Mouse (Mus musculus): Measurements from ENCODE around the gene Pttg1ip. TPM values are rescaled to one million over a fixed set of nuclear protein-coding genes. Genes with fewer than 3 reads are reported as not detected.

The Pttg1ip gene
- polyA plus RNA-seq, 1 experiment from 2014 or later: 152 TPM

GRCm38 (mm10) chr10:77573162-77573561, 8.4 kb upstream of the Pttg1ip start:
- H3K9ac ChIP-seq: no peak overlapping the region
- no peak overlapping the region for H3K27ac ChIP-seq
- H3K27me3 ChIP-seq: no peaks in the 10 kb centered on the region
- no peak for ATAC-seq (replicated peaks; ENCODE audit: low FRiP score)
- peaks cover 25% of the 10 kb centered on the region for H3K4me1 ChIP-seq
- H3K36me3 ChIP-seq: no peaks in the 10 kb centered on the region
- no peaks in the 10 kb centered on the region for H3K9me3 ChIP-seq (replicated peaks)
- H3K4me2 ChIP-seq: no peak overlapping the region
- WGBS: 52% methylated on average over 1 of the region's 1 CpGs
- H3K4me3 ChIP-seq (replicated peaks): no peak overlapping the region

- Histone ChIP-seq H3K9me3 (replicated peaks) (no peaks in the 10 kb centered on the region), H3K4me2 (no peak overlapping the region), H3K9ac (no peak overlapping the region), H3K4me1 (peaks cover 28% of the 10 kb centered on the region), H3K27me3 (no peaks in the 10 kb centered on the region), H3K27ac (no peak overlapping the region), H3K36me3 (no peaks in the 10 kb centered on the region), H3K4me3 (replicated peaks) (no peak overlapping the region)
- 64% methylated on average over 10 of the region's 10 CpGs for WGBS
- no peak for ATAC-seq (replicated peaks; ENCODE audit: low FRiP score)
Observed at GRCm38 (mm10) chr10:77580027-77580920, 1.2 kb upstream of the Pttg1ip start.

GRCm38 (mm10) chr10:77581023-77581407, 505 bp upstream of the Pttg1ip start:
- Histone ChIP-seq H3K4me3 (replicated peaks) (peak overlapping the region; percentile 82), H3K36me3 (no peaks in the 10 kb centered on the region), H3K4me1 (peaks cover 28% of the 10 kb centered on the region), H3K9me3 (replicated peaks) (no peaks in the 10 kb centered on the region), H3K27me3 (no peaks in the 10 kb centered on the region), H3K9ac (peak overlapping the region; percentile 44; the same call in 1 of the 2 replicates), H3K27ac (peak overlapping the region; percentile 97), H3K4me2 (peak overlapping the region; percentile 70)
- 0 out of 2 replicates have a peak, but pooled peaks have one; percentile 6 for ATAC-seq (replicated peaks; ENCODE audit: low FRiP score)
- WGBS: 8% methylated on average over 8 of the region's 8 CpGs

GRCm38 (mm10) chr10:77582285-77582618, 732 bp downstream of the Pttg1ip start:
- Histone ChIP-seq H3K4me2 (peak overlapping the region; percentile 70), H3K27me3 (no peaks in the 10 kb centered on the region), H3K36me3 (peaks cover 5% of the 10 kb centered on the region; the same call in 1 of the 2 replicates), H3K4me1 (peaks cover 28% of the 10 kb centered on the region), H3K4me3 (replicated peaks) (peak overlapping the region; percentile 82), H3K27ac (peak overlapping the region; percentile 97), H3K9me3 (replicated peaks) (no peaks in the 10 kb centered on the region), H3K9ac (peak overlapping the region; percentile 90)
- 6% methylated on average over 8 of the region's 8 CpGs for WGBS
- ATAC-seq (replicated peaks; ENCODE audit: low FRiP score): peak; percentile 2

GRCm38 (mm10) chr10:77583795-77584422, 2.4 kb downstream of the Pttg1ip start:
- Histone ChIP-seq H3K9ac (no peak overlapping the region), H3K4me1 (peaks cover 42% of the 10 kb centered on the region), H3K4me2 (peak overlapping the region; percentile 70), H3K9me3 (replicated peaks) (no peaks in the 10 kb centered on the region), H3K27me3 (no peaks in the 10 kb centered on the region), H3K36me3 (peaks cover 19% of the 10 kb centered on the region), H3K27ac (peak overlapping the region; percentile 59), H3K4me3 (replicated peaks) (no peak overlapping the region)
- 38% methylated on average over 10 of the region's 10 CpGs for WGBS
- no peak for ATAC-seq (replicated peaks; ENCODE audit: low FRiP score)

GRCm38 (mm10) chr10:77586637-77587036, 5.1 kb downstream of the Pttg1ip start:
- H3K4me2 ChIP-seq: no peak overlapping the region
- no peaks in the 10 kb centered on the region for H3K27me3 ChIP-seq

GRCm38 (mm10) chr10:77587091-77587775, 5.7 kb downstream of the Pttg1ip start:
- H3K9ac ChIP-seq: no peak overlapping the region
- no peak for ATAC-seq (replicated peaks; ENCODE audit: low FRiP score)
- 82% methylated on average over 6 of the region's 6 CpGs for WGBS
- no peak overlapping the region for H3K4me3 ChIP-seq (replicated peaks)
- no peak overlapping the region for H3K4me2 ChIP-seq
- no peaks in the 10 kb centered on the region for H3K9me3 ChIP-seq (replicated peaks)
- peaks cover 54% of the 10 kb centered on the region for H3K4me1 ChIP-seq
- H3K27me3 ChIP-seq: no peaks in the 10 kb centered on the region
- no peak overlapping the region for H3K27ac ChIP-seq
- peaks cover 43% of the 10 kb centered on the region for H3K36me3 ChIP-seq

More at GRCm38 (mm10) chr10:77586637-77587036, 5.1 kb downstream of the Pttg1ip start:
- no peaks in the 10 kb centered on the region for H3K9me3 ChIP-seq (replicated peaks)
- peaks cover 54% of the 10 kb centered on the region for H3K4me1 ChIP-seq
- H3K4me3 ChIP-seq (replicated peaks): no peak overlapping the region
- no peak for ATAC-seq (replicated peaks; ENCODE audit: low FRiP score)
- H3K9ac ChIP-seq: no peak overlapping the region
- peaks cover 37% of the 10 kb centered on the region for H3K36me3 ChIP-seq
- no peak overlapping the region for H3K27ac ChIP-seq
- 96% methylated on average over 3 of the region's 3 CpGs for WGBS

- no peaks in the 10 kb centered on the region for H3K27me3 ChIP-seq
- no peak overlapping the region for H3K4me2 ChIP-seq
- H3K36me3 ChIP-seq: peaks cover 51% of the 10 kb centered on the region
- ATAC-seq (replicated peaks; ENCODE audit: low FRiP score): no peak
- peaks cover 46% of the 10 kb centered on the region for H3K4me1 ChIP-seq
- no peak overlapping the region for H3K9ac ChIP-seq
- no peak overlapping the region for H3K27ac ChIP-seq
- H3K9me3 ChIP-seq (replicated peaks): no peaks in the 10 kb centered on the region
- H3K4me3 ChIP-seq (replicated peaks): no peak overlapping the region
- WGBS: 91% methylated on average over 2 of the region's 2 CpGs
Observed at GRCm38 (mm10) chr10:77588036-77588435, 6.5 kb downstream of the Pttg1ip start.

- WGBS: 78% methylated on average over 7 of the region's 7 CpGs
- Histone ChIP-seq H3K4me3 (replicated peaks) (no peak overlapping the region), H3K9ac (no peak overlapping the region), H3K4me2 (no peak overlapping the region), H3K27me3 (no peaks in the 10 kb centered on the region), H3K9me3 (replicated peaks) (no peaks in the 10 kb centered on the region), H3K27ac (peak overlapping the region; percentile 65), H3K36me3 (peaks cover 62% of the 10 kb centered on the region), H3K4me1 (peaks cover 35% of the 10 kb centered on the region)
- no peak for ATAC-seq (replicated peaks; ENCODE audit: low FRiP score)
Observed at GRCm38 (mm10) chr10:77589117-77589516, 7.6 kb downstream of the Pttg1ip start.

GRCm38 (mm10) chr10:77589749-77590148, 8.2 kb downstream of the Pttg1ip start:
- H3K4me1 ChIP-seq: peaks cover 34% of the 10 kb centered on the region
- H3K9me3 ChIP-seq (replicated peaks): no peaks in the 10 kb centered on the region; the same call in 1 of the 2 replicates
- no peak overlapping the region for H3K4me3 ChIP-seq (replicated peaks)
- no peak overlapping the region for H3K9ac ChIP-seq
- 78% methylated on average over 8 of the region's 8 CpGs for WGBS
- H3K4me2 ChIP-seq: no peak overlapping the region
- H3K27me3 ChIP-seq: no peaks in the 10 kb centered on the region
- H3K36me3 ChIP-seq: peaks cover 69% of the 10 kb centered on the region
- 0 out of 2 replicates have a peak overlapping the region, but pooled peaks have one; percentile 65 for H3K27ac ChIP-seq
- ATAC-seq (replicated peaks; ENCODE audit: low FRiP score): no peak

GRCm38 (mm10) chr10:77590812-77591211, 9.3 kb downstream of the Pttg1ip start:
- ATAC-seq (replicated peaks; ENCODE audit: low FRiP score): peak; percentile 60
- 45% methylated on average over 6 of the region's 6 CpGs for WGBS
- Histone ChIP-seq H3K9ac (no peak overlapping the region), H3K4me1 (peaks cover 34% of the 10 kb centered on the region), H3K9me3 (replicated peaks) (no peaks in the 10 kb centered on the region; the same call in 1 of the 2 replicates), H3K4me3 (replicated peaks) (no peak overlapping the region), H3K4me2 (no peak overlapping the region), H3K27ac (peak overlapping the region; percentile 7), H3K36me3 (peaks cover 79% of the 10 kb centered on the region), H3K27me3 (no peaks in the 10 kb centered on the region)

GRCm38 (mm10) chr10:77591546-77591945, 10.0 kb downstream of the Pttg1ip start:
- no peak overlapping the region for H3K4me3 ChIP-seq (replicated peaks)
- H3K9me3 ChIP-seq (replicated peaks): no peaks in the 10 kb centered on the region; the same call in 1 of the 2 replicates
- peaks cover 87% of the 10 kb centered on the region for H3K36me3 ChIP-seq
- H3K27me3 ChIP-seq: no peaks in the 10 kb centered on the region
- ATAC-seq (replicated peaks; ENCODE audit: low FRiP score): no peak
- peak overlapping the region; percentile 52; the same call in 1 of the 2 replicates for H3K27ac ChIP-seq
- H3K4me2 ChIP-seq: no peak overlapping the region
- no peak overlapping the region for H3K9ac ChIP-seq
- H3K4me1 ChIP-seq: peaks cover 34% of the 10 kb centered on the region
- 60% methylated on average over 6 of the region's 6 CpGs for WGBS

Data from kidney, embryonic 15.5 days (tissue).